ENCODE assay signal across 20 mouse cellular contexts in the genomic region with DNA sequence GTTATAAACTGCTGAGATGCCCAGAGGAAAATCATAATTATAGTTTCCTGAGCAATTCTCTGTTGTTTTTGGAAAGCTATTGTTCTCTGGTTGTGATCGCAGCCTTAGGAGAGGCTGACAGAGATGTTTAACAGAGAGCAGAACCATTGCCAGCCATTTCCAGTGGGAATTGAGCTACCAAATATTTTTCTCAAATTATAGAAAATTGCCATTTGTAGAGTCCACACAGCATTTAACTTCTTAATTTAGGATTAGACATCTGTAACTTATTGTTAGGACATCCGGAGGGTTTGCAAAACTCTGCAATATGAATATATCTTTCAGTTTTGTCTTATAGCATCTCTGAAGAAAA.
DNase-seq lines count a peak whose midpoint lies in the region; ATAC-seq and TF ChIP-seq lines count a peak whose summit lies in the region.
"Had no signal": no experiment of that assay in that cellular context is flagged by ENCODE, and none has a peak within 500 bp of the region (broad histone marks: within the 10 kb centered on the region; RNA-seq: fewer than 3 reads in every experiment).

No protein-coding gene starts in this region.

- no peak overlapping the region for H3K9ac ChIP-seq in heart, embryonic 12.5 days
- no peak overlapping the region for H3K9ac ChIP-seq in limb, embryonic 14.5 days (ENCODE audit: low read depth, low read length, severe bottlenecking)
- peak overlapping the region; percentile 31 for H3K9ac ChIP-seq in liver, embryonic 12.5 days
- H3K9ac ChIP-seq in stomach, embryonic 16.5 days (ENCODE audit: low read length), result no peak overlapping the region
- H3K9ac ChIP-seq: hindbrain, embryonic 14.5 days; midbrain, embryonic 13.5 days; neural tube, embryonic 15.5 days had no signal

- no peak overlapping the region for H3K4me2 ChIP-seq in heart, embryonic 12.5 days
- H3K4me2 ChIP-seq in limb, embryonic 14.5 days (replicated peaks; ENCODE audit: low read depth, low read length, severe bottlenecking), result no peak overlapping the region
- peak overlapping the region; percentile 63 for H3K4me2 ChIP-seq in liver, embryonic 12.5 days
- no peak overlapping the region for H3K4me2 ChIP-seq in stomach, embryonic 16.5 days (ENCODE audit: low read depth, low read length)
- H3K4me2 ChIP-seq: hindbrain, embryonic 14.5 days; midbrain, embryonic 13.5 days; neural tube, embryonic 15.5 days had no signal

- H3K9me3 ChIP-seq in heart, embryonic 12.5 days (replicated peaks), result no peaks in the 10 kb centered on the region; the same call in 1 of the 2 replicates
- no peaks in the 10 kb centered on the region for H3K9me3 ChIP-seq in limb, embryonic 14.5 days (ENCODE audit: control insufficient read depth, low read length)
- H3K9me3 ChIP-seq in limb, embryonic 10.5 days (replicated peaks), result no peaks in the 10 kb centered on the region
- H3K9me3 ChIP-seq in liver, embryonic 12.5 days (replicated peaks), result no peaks in the 10 kb centered on the region
- no peaks in the 10 kb centered on the region for H3K9me3 ChIP-seq in stomach, embryonic 16.5 days (replicated peaks; ENCODE audit: control insufficient read depth, low read length)
- H3K9me3 ChIP-seq: midbrain, embryonic 13.5 days; neural tube, embryonic 15.5 days had no signal

- DNase-seq in heart, postnatal 4 days, result no peak
- peak; percentile 53 for DNase-seq in limb, embryonic 14.5 days (ENCODE audit: low spot score)
- no peak for DNase-seq in limb, embryonic 10.5 days (ENCODE audit: low spot score)
- no peak for DNase-seq in natural killer cell, adult 2 months (ENCODE audit: low spot score in 2 of 2)
- DNase-seq: adrenal gland, postnatal 10 days; B cell, adult 2 months; cerebellum, adult 11 months; cerebellum, postnatal 14 days; embryo, embryonic 11 days; gastrocnemius, adult 2 months; heart, adult 2 months; kidney, adult 2 months; kidney, postnatal 36 days; lung, adult 18-20 months had no signal

- 75% methylated on average over 2 of the region's 2 CpGs for WGBS in heart, embryonic 12.5 days
- 86% methylated on average over 2 of the region's 2 CpGs for WGBS in limb, embryonic 14.5 days
- 96% methylated on average over 2 of the region's 2 CpGs for WGBS in limb, embryonic 10.5 days
- WGBS in liver, embryonic 12.5 days (ENCODE audit: insufficient replicate concordance), result 75% methylated on average over 2 of the region's 2 CpGs
- 67% methylated on average over 2 of the region's 2 CpGs for WGBS in stomach, embryonic 16.5 days

- peaks cover 6% of the 10 kb centered on the region for H3K4me1 ChIP-seq in heart, embryonic 12.5 days (replicated peaks)
- H3K4me1 ChIP-seq in limb, embryonic 14.5 days (ENCODE audit: control insufficient read depth, insufficient read depth, low read length), result no peaks in the 10 kb centered on the region
- H3K4me1 ChIP-seq in limb, embryonic 10.5 days, result no peaks in the 10 kb centered on the region
- peaks cover 70% of the 10 kb centered on the region for H3K4me1 ChIP-seq in liver, embryonic 12.5 days
- peaks cover 4% of the 10 kb centered on the region for H3K4me1 ChIP-seq in stomach, embryonic 16.5 days (ENCODE audit: control insufficient read depth, insufficient read depth, low read length)
- H3K4me1 ChIP-seq: midbrain, embryonic 13.5 days; neural tube, embryonic 15.5 days had no signal

- H3K27me3 ChIP-seq in heart, embryonic 12.5 days (replicated peaks), result no peaks in the 10 kb centered on the region
- H3K27me3 ChIP-seq in limb, embryonic 14.5 days (ENCODE audit: control insufficient read depth, insufficient read depth, low read length), result no peaks in the 10 kb centered on the region
- no peaks in the 10 kb centered on the region for H3K27me3 ChIP-seq in limb, embryonic 10.5 days (ENCODE audit: low read depth, poor library complexity, severe bottlenecking)
- no peaks in the 10 kb centered on the region for H3K27me3 ChIP-seq in liver, embryonic 12.5 days (replicated peaks)
- no peaks in the 10 kb centered on the region for H3K27me3 ChIP-seq in stomach, embryonic 16.5 days (ENCODE audit: control insufficient read depth, insufficient read depth, low read length)
- H3K27me3 ChIP-seq: midbrain, embryonic 13.5 days; neural tube, embryonic 15.5 days had no signal

- no peak for ATAC-seq in heart, embryonic 12.5 days (ENCODE audit: insufficient number of reproducible peaks, low FRiP score)
- ATAC-seq in limb, embryonic 14.5 days (ENCODE audit: low FRiP score, low read depth), result no peak
- ATAC-seq in liver, embryonic 12.5 days, result no peak
- no peak for ATAC-seq in stomach, embryonic 16.5 days (ENCODE audit: insufficient read depth, low FRiP score)
- ATAC-seq: midbrain, embryonic 13.5 days had no signal

- no peaks in the 10 kb centered on the region for H3K36me3 ChIP-seq in heart, embryonic 12.5 days
- no peaks in the 10 kb centered on the region for H3K36me3 ChIP-seq in limb, embryonic 14.5 days (ENCODE audit: control insufficient read depth, insufficient read depth, low read length)
- H3K36me3 ChIP-seq in limb, embryonic 10.5 days, result no peaks in the 10 kb centered on the region
- H3K36me3 ChIP-seq in liver, embryonic 12.5 days, result no peaks in the 10 kb centered on the region
- H3K36me3 ChIP-seq in stomach, embryonic 16.5 days (ENCODE audit: control insufficient read depth, insufficient read depth, low read length), result no peaks in the 10 kb centered on the region
- H3K36me3 ChIP-seq: midbrain, embryonic 13.5 days; neural tube, embryonic 15.5 days had no signal

- TF ChIP-seq POLR2A in limb, embryonic 14.5 days (IDR thresholded peaks at IDR 0.05; ENCODE audit: borderline replicate concordance, extremely low read depth, insufficient read depth, insufficient read length), result no peak

- peak overlapping the region; percentile 76 for H3K27ac ChIP-seq in heart, embryonic 12.5 days (ENCODE audit: poor library complexity, severe bottlenecking)
- H3K27ac ChIP-seq in limb, embryonic 14.5 days (replicated peaks; ENCODE audit: low read depth, low read length), result no peak overlapping the region
- no peak overlapping the region for H3K27ac ChIP-seq in limb, embryonic 10.5 days
- peak overlapping the region; percentile 94 for H3K27ac ChIP-seq in liver, embryonic 12.5 days
- peak overlapping the region; percentile 28; the same call in 1 of the 2 replicates for H3K27ac ChIP-seq in stomach, embryonic 16.5 days (ENCODE audit: low read length)
- H3K27ac ChIP-seq: gastrocnemius, adult 2 months; heart, adult 2 months; hindbrain, embryonic 14.5 days; midbrain, embryonic 13.5 days; neural tube, embryonic 15.5 days had no signal

- H3K4me3 ChIP-seq in heart, embryonic 12.5 days, result no peak overlapping the region
- no peak overlapping the region for H3K4me3 ChIP-seq in limb, embryonic 14.5 days (replicated peaks; ENCODE audit: low read length)
- no peak overlapping the region for H3K4me3 ChIP-seq in limb, embryonic 10.5 days
- no peak overlapping the region for H3K4me3 ChIP-seq in liver, embryonic 12.5 days
- H3K4me3 ChIP-seq in stomach, embryonic 16.5 days (replicated peaks; ENCODE audit: low read length), result no peak overlapping the region
- H3K4me3 ChIP-seq: gastrocnemius, adult 2 months; heart, adult 2 months; midbrain, embryonic 13.5 days; neural tube, embryonic 15.5 days had no signal

Comparison
In these comparisons a context has a peak if more than half of its experiments do, and no peak if none do; other contexts are left out.
1. H3K27ac ChIP-seq: peak in heart, embryonic 12.5 days (single experiment), liver, embryonic 12.5 days (single experiment) and stomach, embryonic 16.5 days (single experiment); none in limb, embryonic 14.5 days (single experiment) and limb, embryonic 10.5 days (single experiment).